Mouse (Mus musculus) megakaryocyte, embryonic 14.5 days (primary cell): ENCODE results near the gene Gm20809. TPM values are rescaled to one million over a fixed set of nuclear protein-coding genes. Genes with fewer than 3 reads are reported as not detected.
"Not testable (repeated sequence)": the region's sequence is repeated elsewhere in the genome, so short reads cannot be mapped to it uniquely, and the experiment has no call there.

Experiments used
- H3K27me3 ChIP-seq: replicated peaks from 2 replicates; pipeline ENCODE3; 2012; ENCODE audit warnings: inconsistent platforms
- H3K36me3 ChIP-seq: replicated peaks from 2 replicates; pipeline ENCODE3; 2012; ENCODE audit warnings: low read length, inconsistent platforms, mixed read lengths
- H3K4me1 ChIP-seq: 2 replicates; pipeline ENCODE4 v1.6.1; 2012; ENCODE audit warnings: inconsistent platforms
- H3K4me3 ChIP-seq: replicated peaks from 2 replicates; pipeline ENCODE3; 2012; ENCODE audit warnings: moderate library complexity, mild to moderate bottlenecking, inconsistent platforms
- H3K9me3 ChIP-seq: 2 replicates; pipeline ENCODE4 v1.6.1; 2012; ENCODE audit warnings: inconsistent platforms
- polyA plus RNA-seq: library from polyadenylated mRNA; stranded (reverse); fragments of >175 nt; gene quantifications from 2 replicates; pipeline ENCODE4 v1.2.3, GENCODE M21; 2012; ENCODE audit warnings: low replicate concordance; ENCODE audit not compliant: insufficient read depth

Gene Gm20809
- polyA plus RNA-seq: not detected in 2 replicates

DNA sequence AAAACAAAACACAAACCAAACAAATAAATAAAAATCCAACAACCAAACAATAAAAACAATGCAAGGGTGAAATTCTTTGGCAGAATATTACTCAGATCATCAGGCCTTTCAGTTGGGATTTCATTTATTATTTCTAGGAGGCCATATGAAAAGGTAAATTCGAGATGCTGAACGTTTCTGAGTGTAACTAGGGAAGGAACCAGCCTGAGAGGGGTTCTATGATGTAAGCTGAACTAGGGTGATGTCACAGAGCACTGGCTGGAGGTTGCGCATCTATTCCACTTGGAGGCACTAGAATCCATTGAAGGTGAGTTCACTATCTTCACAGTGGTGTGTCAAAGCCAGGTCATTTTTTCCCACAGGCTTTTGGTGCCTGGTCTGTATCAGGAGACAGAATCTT is at the start of gene Gm20809:
Gene Gm20809 (plus strand): TSS at position 301 of the 400 bp plus-strand sequence.
- not testable (repeated sequence) for H3K36me3 ChIP-seq, H3K9me3 ChIP-seq, H3K4me3 ChIP-seq, H3K27me3 ChIP-seq, H3K4me1 ChIP-seq
